Mouse (Mus musculus): Measurements from ENCODE around the gene Taf3.

The Taf3 gene

DNA sequence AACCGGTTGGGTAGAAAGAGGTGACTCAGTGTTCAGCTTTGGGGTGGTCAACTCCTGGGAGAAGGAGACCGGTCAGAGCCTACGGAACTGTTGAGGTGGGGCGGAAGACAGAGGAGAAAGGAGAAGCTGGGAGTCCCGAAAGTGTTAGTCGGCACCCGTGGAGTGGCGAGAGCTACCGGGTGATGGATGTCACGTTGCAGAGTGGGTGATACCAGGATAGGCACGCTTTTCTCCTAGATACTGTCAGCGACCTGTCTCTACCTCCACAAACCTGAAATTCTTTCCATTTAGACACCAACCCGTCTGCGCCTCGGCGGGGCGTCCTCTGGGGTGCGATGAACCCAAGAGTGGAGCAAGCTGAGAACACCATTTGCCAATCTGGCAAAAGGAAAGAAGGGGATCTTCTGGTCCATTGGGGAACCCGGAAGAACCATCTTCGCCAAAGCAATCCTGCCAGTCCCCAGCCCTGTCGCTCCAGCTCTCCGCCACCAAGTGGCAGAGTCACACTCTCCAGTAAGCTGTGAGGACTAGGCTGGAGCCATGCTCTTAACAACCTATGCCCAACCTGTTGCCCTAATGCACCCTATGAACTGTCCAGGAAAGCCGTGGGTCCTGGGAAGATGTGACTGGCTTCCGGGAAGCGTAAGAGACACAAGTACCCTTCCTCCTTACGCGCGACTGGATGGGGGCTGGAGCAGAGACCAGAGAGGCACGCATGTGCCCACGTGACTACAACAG, 159.3 kb downstream of the Taf3 start, which contains the start of gene 9230102O04Rik:
TSS of gene 9230102O04Rik (minus strand) at position 628 of the 738 bp plus-strand sequence.
- DNase-seq: peak; percentile 38 to 43

DNA sequence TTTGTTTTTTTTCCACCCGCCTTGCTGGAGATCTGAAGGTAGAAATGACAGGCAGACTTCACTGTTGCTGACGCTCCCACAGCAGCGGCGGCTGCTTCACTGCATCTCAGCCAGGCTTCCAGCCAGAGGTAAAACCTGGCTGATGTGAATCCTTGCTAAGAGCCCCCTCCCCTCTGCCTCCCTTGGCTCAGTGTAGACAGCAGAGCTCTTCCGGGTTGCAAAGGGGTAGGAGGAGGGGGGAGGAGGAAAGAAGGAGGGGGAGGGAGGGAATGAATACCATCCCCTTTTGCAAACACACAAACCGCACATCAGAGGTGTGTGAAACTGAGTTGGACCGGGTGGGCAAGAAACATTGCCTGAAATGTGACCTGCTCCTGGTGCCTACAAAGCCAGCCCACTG, 160.8 kb downstream of the Taf3 start:
- no peak for DNase-seq

- no peak for DNase-seq
Observed at GRCm38 (mm10) chr2:9886921-9887610, 161.3 kb downstream of the Taf3 start.

DNA sequence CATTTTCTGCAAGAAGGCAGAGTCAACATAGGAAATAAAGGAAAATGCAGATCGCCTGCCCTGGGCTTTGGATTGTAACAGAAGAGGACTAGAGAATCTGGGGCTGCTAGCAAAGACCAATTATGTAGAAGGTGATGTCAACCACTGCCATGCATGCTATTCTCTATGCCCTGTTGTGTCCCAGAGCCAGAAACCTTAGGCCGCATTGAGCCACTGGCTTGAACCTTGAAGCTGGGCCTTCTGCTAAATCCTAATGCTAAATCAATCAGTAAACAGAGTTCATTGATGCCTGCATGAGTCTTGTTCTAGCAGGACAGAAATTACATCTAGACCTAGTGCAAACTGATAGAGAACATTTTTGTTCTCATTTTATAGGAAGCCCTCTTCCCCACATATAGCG, 162.4 kb downstream of the Taf3 start:
- DNase-seq: no peak

GRCm38 (mm10) chr2:9885217-9885770, 163.1 kb downstream of the Taf3 start:
- peak in 1 of 2 experiments; percentile 30 for DNase-seq

DNA sequence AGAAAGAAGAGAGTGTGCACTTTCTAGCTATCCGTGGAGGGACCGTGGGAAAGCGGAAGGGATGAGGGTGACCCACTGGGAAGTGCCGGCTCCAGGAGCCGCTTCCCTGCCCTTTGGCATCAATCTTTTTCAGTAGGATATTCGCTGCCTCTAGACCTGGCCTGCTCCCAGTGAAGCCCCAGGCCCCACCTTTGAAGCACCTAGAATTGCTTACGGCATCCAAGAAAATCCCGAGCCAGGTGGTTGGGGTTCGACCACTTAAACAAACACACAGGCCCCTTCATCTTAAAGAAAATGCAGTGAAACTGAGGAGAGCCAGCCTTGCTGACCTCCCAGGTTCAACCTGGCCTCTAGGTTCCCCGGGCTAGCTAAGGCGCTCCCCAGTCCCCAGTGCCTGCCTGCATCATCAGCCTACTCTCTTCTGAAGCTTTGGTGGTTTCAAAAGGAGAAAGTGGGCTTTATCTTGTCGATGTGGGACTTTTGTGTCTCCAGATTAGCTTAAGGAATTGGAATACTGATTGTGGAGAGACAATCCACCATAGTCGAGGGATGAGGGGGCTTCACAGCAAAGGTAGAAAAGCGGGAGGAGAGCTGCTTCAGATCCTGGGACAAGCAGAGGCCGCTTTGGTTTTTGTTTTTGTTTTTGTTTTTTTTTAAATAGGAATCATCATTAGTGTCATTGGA, 163.7 kb downstream of the Taf3 start:
- no peak for DNase-seq

DNA sequence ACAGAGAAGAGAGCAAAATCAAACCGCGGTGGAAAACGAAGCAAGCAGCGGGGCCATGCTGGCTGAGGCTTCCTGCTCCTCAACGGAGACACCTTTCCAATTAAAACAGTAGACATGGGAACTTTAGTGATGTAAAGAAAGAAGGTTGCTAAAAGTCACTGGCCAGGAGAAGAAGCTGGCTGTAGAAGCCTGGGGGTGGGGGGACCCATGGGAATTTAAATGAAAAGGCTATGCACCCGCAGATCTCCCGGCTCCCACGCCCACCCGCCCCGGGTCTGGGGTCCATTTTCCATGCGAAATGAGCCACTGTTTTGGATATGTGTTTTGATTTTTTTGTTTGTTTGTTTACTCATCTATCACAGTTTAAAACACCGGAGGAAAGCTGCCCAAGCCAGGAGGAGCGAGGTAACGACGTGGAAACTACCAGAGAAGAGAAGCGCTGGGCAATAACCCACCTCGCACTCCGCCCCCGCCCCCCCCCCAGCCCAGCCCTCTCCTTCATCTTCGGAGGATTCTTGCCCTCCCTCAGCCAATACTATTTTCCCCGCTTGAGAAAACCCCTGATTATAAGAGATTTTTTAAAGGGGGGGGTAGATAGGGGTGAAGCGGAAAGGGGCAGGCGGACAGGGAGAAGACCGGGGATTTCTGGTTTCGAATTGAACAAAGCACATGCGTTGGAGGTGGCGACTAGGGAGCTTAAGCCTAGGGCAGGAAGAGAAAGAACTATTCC, 164.4 kb downstream of the Taf3 start:
- no peak for DNase-seq

DNA sequence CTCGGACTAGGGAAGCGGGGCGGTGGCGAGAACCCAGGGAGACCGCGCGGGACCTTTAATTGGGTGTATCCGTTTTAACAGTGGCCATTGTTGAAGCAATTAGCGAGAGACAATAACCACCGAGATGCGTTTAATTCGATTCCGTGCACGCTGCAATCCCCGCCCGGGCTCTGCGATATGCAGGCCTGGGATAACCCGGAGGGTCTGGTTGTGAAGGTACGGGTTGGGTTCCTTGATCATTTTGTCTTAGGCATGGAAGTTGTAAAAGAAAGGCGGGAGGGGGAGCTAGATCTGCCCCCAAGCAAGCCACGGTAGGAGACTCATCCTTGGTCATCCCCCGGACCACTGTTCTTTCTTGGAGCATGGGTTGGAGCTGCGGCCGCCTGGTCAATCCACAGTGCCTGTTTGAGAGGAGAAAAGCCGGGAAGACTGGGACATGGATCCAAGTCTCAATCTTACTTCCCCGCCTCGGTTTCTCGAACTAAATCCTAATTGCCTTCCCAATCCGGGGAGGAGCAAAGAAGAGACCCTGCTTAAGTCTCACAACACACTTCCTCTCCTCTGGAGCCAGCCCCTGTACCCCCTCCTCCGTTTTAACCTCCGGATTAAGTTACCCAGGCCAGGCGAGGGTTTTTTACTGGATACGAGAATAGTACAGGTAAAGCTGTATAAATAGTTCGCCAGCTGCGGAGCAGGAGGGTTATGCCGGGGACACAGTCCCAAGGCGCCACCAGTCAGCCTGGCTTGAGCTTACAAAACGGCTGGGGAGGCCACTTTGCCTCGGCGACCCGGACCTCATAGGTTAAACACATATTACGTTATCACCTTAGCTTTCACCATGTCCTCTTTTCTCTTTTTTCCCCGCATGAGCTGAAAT, 165.2 kb downstream of the Taf3 start:
- DNase-seq: peak in 1 of 2 experiments; percentile 29

DNA sequence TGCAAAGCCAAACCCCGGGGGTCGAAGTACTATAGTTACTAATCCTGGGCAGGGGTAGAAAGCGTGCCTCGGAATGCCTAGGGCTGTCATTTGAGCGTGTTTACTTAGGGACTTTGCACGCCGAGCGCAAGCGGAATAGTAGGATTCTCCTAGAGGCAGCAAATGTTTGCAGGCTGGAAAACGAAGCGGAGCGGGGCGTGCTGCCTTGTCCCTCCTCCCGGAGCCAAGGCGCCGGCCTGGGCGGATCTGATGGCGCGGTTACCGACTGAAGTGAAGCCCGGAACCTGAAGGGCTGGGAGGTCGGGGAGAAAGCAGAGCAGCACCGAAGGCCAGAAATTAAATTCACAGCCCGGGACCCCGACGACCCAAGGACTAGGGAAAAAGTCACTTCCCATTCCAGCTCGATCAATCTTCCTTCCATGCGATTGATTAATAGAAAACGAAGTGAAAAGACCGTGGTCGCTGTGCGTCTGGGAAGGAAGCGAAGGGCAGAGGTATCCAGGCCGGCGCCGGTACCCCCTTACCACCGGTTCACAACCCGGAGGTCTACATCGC, 165.9 kb downstream of the Taf3 start:
- DNase-seq: peak in 1 of 2 experiments; percentile 50

- DNase-seq: no peak
Observed at GRCm38 (mm10) chr2:9881611-9882023, 166.8 kb downstream of the Taf3 start.

GRCm38 (mm10) chr2:9881051-9881591, 167.3 kb downstream of the Taf3 start, which contains the start of gene 4930412O13Rik:
TSS of gene 4930412O13Rik (plus strand) at chr2:9881252.
- no peak for DNase-seq

GRCm38 (mm10) chr2:9880271-9880670, 168.1 kb downstream of the Taf3 start:
- no peak for DNase-seq

GRCm38 (mm10) chr2:9879493-9879892, 168.9 kb downstream of the Taf3 start:
- DNase-seq: peak; percentile 90 to 92

DNA sequence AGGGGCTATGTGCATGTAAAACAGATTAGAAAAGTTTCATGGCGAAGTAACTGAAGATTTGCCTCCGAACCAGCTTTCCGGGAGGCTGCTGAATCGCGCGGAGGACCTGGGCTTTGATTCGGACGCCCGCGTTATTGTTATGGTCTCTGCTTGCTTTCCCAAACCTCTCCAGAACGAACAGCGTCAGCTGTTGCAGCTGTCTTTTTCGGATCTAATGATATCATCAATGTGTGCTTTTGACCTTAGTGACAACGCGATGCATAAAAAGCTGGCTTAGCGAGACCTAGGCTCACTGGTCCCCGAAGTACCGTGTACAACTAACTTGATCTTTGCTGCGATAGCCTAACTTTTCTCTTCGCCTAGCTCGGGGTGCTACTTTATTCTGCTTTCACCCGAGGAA, 169.3 kb downstream of the Taf3 start:
- DNase-seq: no peak

GRCm38 (mm10) chr2:9878564-9879081, 169.8 kb downstream of the Taf3 start:
- DNase-seq: peak; percentile 49 to 65

DNA sequence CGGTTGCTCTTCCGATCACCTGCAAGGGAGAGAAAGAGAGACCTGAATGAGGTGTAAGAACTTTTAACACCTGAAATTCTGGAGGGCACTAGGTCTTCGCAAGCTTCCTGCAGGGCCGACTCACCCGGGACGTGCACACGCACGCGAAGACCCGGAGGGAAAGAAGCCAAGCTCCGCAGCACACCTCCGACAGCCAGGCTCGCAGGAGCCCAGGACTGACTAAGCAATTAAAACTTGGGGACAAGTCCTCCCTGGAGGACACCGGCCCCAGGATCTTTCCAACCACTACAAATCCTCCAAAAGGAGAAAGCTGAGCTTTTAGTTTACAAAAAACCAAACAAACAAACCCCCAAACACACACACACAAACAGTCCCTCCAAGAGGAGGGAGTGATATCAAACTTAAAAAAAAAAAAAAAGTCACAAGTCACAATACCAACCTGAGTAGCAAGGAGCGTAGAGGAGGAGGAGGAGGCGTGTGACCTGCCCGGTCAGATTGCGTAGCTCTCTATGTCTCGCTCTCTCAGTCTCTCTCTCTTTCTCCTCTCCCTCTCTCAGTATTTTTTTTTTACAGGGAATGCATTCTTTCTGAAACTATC, 170.3 kb downstream of the Taf3 start:
- no peak for DNase-seq

- DNase-seq: peak in 1 of 2 experiments; percentile 36
Observed at GRCm38 (mm10) chr2:9877326-9877690, 171.1 kb downstream of the Taf3 start.

- no peak for DNase-seq
Observed at GRCm38 (mm10) chr2:9876621-9877325, 171.6 kb downstream of the Taf3 start.

GRCm38 (mm10) chr2:9875676-9876357, 172.6 kb downstream of the Taf3 start:
- no peak for DNase-seq

All from kidney, postnatal 36 days (tissue).